Mouse (Mus musculus): Measurements from ENCODE around the gene Kansl3.

The Kansl3 gene

GRCm38 (mm10) chr1:36323076-36323475, 45.9 kb downstream of the Kansl3 start:
- intact Hi-C loops (cut with DNase I), result no loop called here

GRCm38 (mm10) chr1:36321829-36322573, 47.0 kb downstream of the Kansl3 start:
- intact Hi-C loops (cut with DNase I), result no loop called here

- intact Hi-C loops (cut with DNase I), result no loop called here
These were observed 47.8 kb downstream of the Kansl3 start for GRCm38 (mm10) chr1:36321164-36321563.

GRCm38 (mm10) chr1:36315776-36316100, 53.2 kb downstream of the Kansl3 start:
- intact Hi-C loops (cut with DNase I), result no loop called here

GRCm38 (mm10) chr1:36314959-36315775, 53.8 kb downstream of the Kansl3 start:
- intact Hi-C loops (cut with DNase I), result no loop called here

GRCm38 (mm10) chr1:36309498-36309901, 59.5 kb downstream of the Kansl3 start:
- intact Hi-C loops (cut with DNase I), result no loop called here

GRCm38 (mm10) chr1:36308966-36309475, 60.0 kb downstream of the Kansl3 start:
- intact Hi-C loops (cut with DNase I), result no loop called here

GRCm38 (mm10) chr1:36308451-36308901, 60.5 kb downstream of the Kansl3 start:
- intact Hi-C loops (cut with DNase I), result no loop called here

GRCm38 (mm10) chr1:36307495-36308280, 61.3 kb downstream of the Kansl3 start, which contains the start of gene Arid5a:
Arid5a (plus strand) TSS chr1:36307733.
- intact Hi-C loops (cut with DNase I), result no loop called here

- intact Hi-C loops (cut with DNase I), result no loop called here
These were observed 61.9 kb downstream of the Kansl3 start for GRCm38 (mm10) chr1:36307121-36307494.

- intact Hi-C loops (cut with DNase I), result no loop called here
These were observed 62.9 kb downstream of the Kansl3 start for GRCm38 (mm10) chr1:36306120-36306519.

- intact Hi-C loops (cut with DNase I), result no loop called here
These were observed 64.2 kb downstream of the Kansl3 start for GRCm38 (mm10) chr1:36304764-36305163.

- intact Hi-C loops (cut with DNase I), result no loop called here
These were observed 65.3 kb downstream of the Kansl3 start for GRCm38 (mm10) chr1:36303381-36304320.

GRCm38 (mm10) chr1:36302957-36303356, 66.0 kb downstream of the Kansl3 start:
- intact Hi-C loops (cut with DNase I), result no loop called here

GRCm38 (mm10) chr1:36302273-36302672, 66.7 kb downstream of the Kansl3 start:
- intact Hi-C loops (cut with DNase I), result no loop called here

GRCm38 (mm10) chr1:36300486-36300885, 68.5 kb downstream of the Kansl3 start:
- intact Hi-C loops (cut with DNase I), result no loop called here

- intact Hi-C loops (cut with DNase I), result no loop called here
These were observed 69.3 kb downstream of the Kansl3 start for GRCm38 (mm10) chr1:36299676-36300075.

GRCm38 (mm10) chr1:36299126-36299525, 69.9 kb downstream of the Kansl3 start:
- intact Hi-C loops (cut with DNase I), result no loop called here

GRCm38 (mm10) chr1:36298107-36298506, 70.9 kb downstream of the Kansl3 start:
- intact Hi-C loops (cut with DNase I), result no loop called here

GRCm38 (mm10) chr1:36296466-36297149, 72.4 kb downstream of the Kansl3 start:
- intact Hi-C loops (cut with DNase I), result no loop called here
